Mouse (Mus musculus): Measurements from ENCODE around the gene Nat9. TPM values are rescaled to one million over a fixed set of nuclear protein-coding genes. Genes with fewer than 3 reads are reported as not detected.

Gene Nat9
- polyA plus RNA-seq, 1 experiment = 1.5 TPM

- Histone ChIP-seq H3K27me3 (ENCODE audit: control insufficient read depth) (no peaks in the 10 kb centered on the region), H3K9me3 (ENCODE audit: control insufficient read depth, low read length) (no peaks in the 10 kb centered on the region), H3K4me1 (ENCODE audit: control insufficient read depth) (no peaks in the 10 kb centered on the region), H3K4me3 (replicated peaks) (no peak overlapping the region), H3K36me3 (ENCODE audit: control insufficient read depth) (no peaks in the 10 kb centered on the region; the same call in 1 of the 2 replicates)
- TF ChIP-seq TAL1 (IDR thresholded peaks at IDR 0.05; ENCODE audit: low read length) (no peak), GATA1 (IDR thresholded peaks at IDR 0.05; ENCODE audit: low read length) (no peak)
Measured at GRCm38 (mm10) chr11:115228430-115228829, 40.8 kb upstream of the Nat9 start.

- no peaks in the 10 kb centered on the region for H3K9me3 ChIP-seq (ENCODE audit: control insufficient read depth, low read length)
- TF ChIP-seq TAL1 (IDR thresholded peaks at IDR 0.05; ENCODE audit: low read length) (no peak), GATA1 (IDR thresholded peaks at IDR 0.05; ENCODE audit: low read length) (no peak)
- no peaks in the 10 kb centered on the region for H3K27me3 ChIP-seq (ENCODE audit: control insufficient read depth)
- no peaks in the 10 kb centered on the region for H3K4me1 ChIP-seq (ENCODE audit: control insufficient read depth)
- no peak overlapping the region for H3K4me3 ChIP-seq (replicated peaks)
- no peaks in the 10 kb centered on the region; the same call in 1 of the 2 replicates for H3K36me3 ChIP-seq (ENCODE audit: control insufficient read depth)
Measured at GRCm38 (mm10) chr11:115227640-115228039, 40.0 kb upstream of the Nat9 start.

GRCm38 (mm10) chr11:115226811-115227491 is 39.3 kb upstream of the Nat9 start:
- Histone ChIP-seq H3K9me3 (ENCODE audit: control insufficient read depth, low read length) (no peaks in the 10 kb centered on the region), H3K4me1 (ENCODE audit: control insufficient read depth) (no peaks in the 10 kb centered on the region), H3K4me3 (replicated peaks) (no peak overlapping the region), H3K27me3 (ENCODE audit: control insufficient read depth) (no peaks in the 10 kb centered on the region), H3K36me3 (ENCODE audit: control insufficient read depth) (no peaks in the 10 kb centered on the region; the same call in 1 of the 2 replicates)
- TF ChIP-seq TAL1 (IDR thresholded peaks at IDR 0.05; ENCODE audit: low read length) = no peak
- TF ChIP-seq GATA1 (IDR thresholded peaks at IDR 0.05; ENCODE audit: low read length) = no peak

- no peaks in the 10 kb centered on the region for H3K4me1 ChIP-seq (ENCODE audit: control insufficient read depth)
- TF ChIP-seq GATA1 (IDR thresholded peaks at IDR 0.05; ENCODE audit: low read length) (no peak), TAL1 (IDR thresholded peaks at IDR 0.05; ENCODE audit: low read length) (no peak)
- H3K4me3 ChIP-seq (replicated peaks) = no peak overlapping the region
- H3K27me3 ChIP-seq (ENCODE audit: control insufficient read depth) = no peaks in the 10 kb centered on the region
- H3K9me3 ChIP-seq (ENCODE audit: control insufficient read depth, low read length) = no peaks in the 10 kb centered on the region
- H3K36me3 ChIP-seq (ENCODE audit: control insufficient read depth) = no peaks in the 10 kb centered on the region; the same call in 1 of the 2 replicates
Measured at GRCm38 (mm10) chr11:115225301-115225700, 37.6 kb upstream of the Nat9 start.

GRCm38 (mm10) chr11:115224889-115225288 is 37.2 kb upstream of the Nat9 start:
- H3K4me3 ChIP-seq (replicated peaks) = no peak overlapping the region
- H3K4me1 ChIP-seq (ENCODE audit: control insufficient read depth) = no peaks in the 10 kb centered on the region
- H3K27me3 ChIP-seq (ENCODE audit: control insufficient read depth) = no peaks in the 10 kb centered on the region
- TF ChIP-seq GATA1 (IDR thresholded peaks at IDR 0.05; ENCODE audit: low read length) (no peak), TAL1 (IDR thresholded peaks at IDR 0.05; ENCODE audit: low read length) (no peak)
- H3K9me3 ChIP-seq (ENCODE audit: control insufficient read depth, low read length) = no peaks in the 10 kb centered on the region
- no peaks in the 10 kb centered on the region; the same call in 1 of the 2 replicates for H3K36me3 ChIP-seq (ENCODE audit: control insufficient read depth)

GRCm38 (mm10) chr11:115223877-115224276 is 36.2 kb upstream of the Nat9 start:
- Histone ChIP-seq H3K27me3 (ENCODE audit: control insufficient read depth) (no peaks in the 10 kb centered on the region), H3K9me3 (ENCODE audit: control insufficient read depth, low read length) (no peaks in the 10 kb centered on the region), H3K36me3 (ENCODE audit: control insufficient read depth) (no peaks in the 10 kb centered on the region; the same call in 1 of the 2 replicates), H3K4me1 (ENCODE audit: control insufficient read depth) (peaks cover 8% of the 10 kb centered on the region), H3K4me3 (replicated peaks) (no peak overlapping the region)
- TF ChIP-seq TAL1 (IDR thresholded peaks at IDR 0.05; ENCODE audit: low read length) = no peak
- no peak for TF ChIP-seq GATA1 (IDR thresholded peaks at IDR 0.05; ENCODE audit: low read length)

GRCm38 (mm10) chr11:115223451-115223850 is 35.8 kb upstream of the Nat9 start:
- H3K4me3 ChIP-seq (replicated peaks) = no peak overlapping the region
- no peaks in the 10 kb centered on the region for H3K9me3 ChIP-seq (ENCODE audit: control insufficient read depth, low read length)
- TF ChIP-seq TAL1 (IDR thresholded peaks at IDR 0.05; ENCODE audit: low read length) = no peak
- TF ChIP-seq GATA1 (IDR thresholded peaks at IDR 0.05; ENCODE audit: low read length) = no peak
- H3K4me1 ChIP-seq (ENCODE audit: control insufficient read depth) = peaks cover 8% of the 10 kb centered on the region
- no peaks in the 10 kb centered on the region; the same call in 1 of the 2 replicates for H3K36me3 ChIP-seq (ENCODE audit: control insufficient read depth)
- no peaks in the 10 kb centered on the region for H3K27me3 ChIP-seq (ENCODE audit: control insufficient read depth)

GRCm38 (mm10) chr11:115222570-115222969 is 34.9 kb upstream of the Nat9 start:
- no peaks in the 10 kb centered on the region; the same call in 1 of the 2 replicates for H3K36me3 ChIP-seq (ENCODE audit: control insufficient read depth)
- TF ChIP-seq TAL1 (IDR thresholded peaks at IDR 0.05; ENCODE audit: low read length) (no peak), GATA1 (IDR thresholded peaks at IDR 0.05; ENCODE audit: low read length) (no peak)
- H3K27me3 ChIP-seq (ENCODE audit: control insufficient read depth) = no peaks in the 10 kb centered on the region
- H3K9me3 ChIP-seq (ENCODE audit: control insufficient read depth, low read length) = no peaks in the 10 kb centered on the region
- H3K4me1 ChIP-seq (ENCODE audit: control insufficient read depth) = peaks cover 10% of the 10 kb centered on the region
- H3K4me3 ChIP-seq (replicated peaks) = no peak overlapping the region

GRCm38 (mm10) chr11:115222077-115222476 is 34.4 kb upstream of the Nat9 start:
- H3K4me3 ChIP-seq (replicated peaks) = no peak overlapping the region
- peaks cover 11% of the 10 kb centered on the region for H3K4me1 ChIP-seq (ENCODE audit: control insufficient read depth)
- TF ChIP-seq GATA1 (IDR thresholded peaks at IDR 0.05; ENCODE audit: low read length) (no peak), TAL1 (IDR thresholded peaks at IDR 0.05; ENCODE audit: low read length) (no peak)
- H3K27me3 ChIP-seq (ENCODE audit: control insufficient read depth) = no peaks in the 10 kb centered on the region
- no peaks in the 10 kb centered on the region; the same call in 1 of the 2 replicates for H3K36me3 ChIP-seq (ENCODE audit: control insufficient read depth)
- H3K9me3 ChIP-seq (ENCODE audit: control insufficient read depth, low read length) = no peaks in the 10 kb centered on the region
